Mouse (Mus musculus) naive thymus-derived CD4-positive, alpha-beta T cell, adult 2 months (primary cell): Measurements from ENCODE around the gene Opn4.

Experiments
- DNase-seq: peaks from one replicate; pipeline ENCODE4 v3.0.0-alpha.2; 2011; ENCODE audit warnings: low read depth

Gene Opn4

GRCm38 (mm10) chr14:34590743-34591675 is 8.9 kb downstream of the Opn4 start:
- DNase-seq = no peak

- DNase-seq = no peak
Observed at GRCm38 (mm10) chr14:34590017-34590570, 9.8 kb downstream of the Opn4 start.

GRCm38 (mm10) chr14:34589185-34589713 is 10.7 kb downstream of the Opn4 start:
- no peak for DNase-seq

GRCm38 (mm10) chr14:34588498-34588897 is 11.4 kb downstream of the Opn4 start, which contains the start of gene Ldb3:
TSS of gene Ldb3 (minus strand) at chr14:34588682.
- DNase-seq = no peak

GRCm38 (mm10) chr14:34588005-34588404 is 11.9 kb downstream of the Opn4 start:
- DNase-seq = no peak

- no peak for DNase-seq
Observed at GRCm38 (mm10) chr14:34586871-34587270, 13.1 kb downstream of the Opn4 start.

- no peak for DNase-seq
Observed at GRCm38 (mm10) chr14:34585358-34586105, 14.4 kb downstream of the Opn4 start.

- DNase-seq = no peak
Observed at GRCm38 (mm10) chr14:34582740-34583427, 17.1 kb downstream of the Opn4 start.

DNA sequence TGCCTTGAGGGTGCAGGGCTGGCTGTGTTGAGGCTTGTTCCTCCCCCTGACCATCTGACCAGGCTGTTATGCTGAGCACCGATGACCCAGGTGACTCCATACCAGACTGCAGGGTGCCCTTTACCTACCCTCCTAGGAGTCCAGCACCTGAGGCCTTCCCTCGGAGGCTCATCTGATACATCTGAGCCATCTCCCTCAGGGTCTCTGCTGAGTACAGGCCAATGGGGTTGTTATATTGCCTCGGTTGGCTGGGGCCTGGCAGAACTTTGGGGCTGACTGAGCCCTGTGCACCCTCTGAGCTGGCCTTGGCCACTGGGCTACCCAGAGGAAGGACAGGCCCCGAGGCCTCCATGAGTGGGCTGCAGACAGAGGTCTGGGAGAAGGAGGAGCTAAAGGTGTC is 23.1 kb downstream of the Opn4 start:
- no peak for DNase-seq

- DNase-seq = no peak
Observed at GRCm38 (mm10) chr14:34574068-34574467, 25.9 kb downstream of the Opn4 start.

DNA sequence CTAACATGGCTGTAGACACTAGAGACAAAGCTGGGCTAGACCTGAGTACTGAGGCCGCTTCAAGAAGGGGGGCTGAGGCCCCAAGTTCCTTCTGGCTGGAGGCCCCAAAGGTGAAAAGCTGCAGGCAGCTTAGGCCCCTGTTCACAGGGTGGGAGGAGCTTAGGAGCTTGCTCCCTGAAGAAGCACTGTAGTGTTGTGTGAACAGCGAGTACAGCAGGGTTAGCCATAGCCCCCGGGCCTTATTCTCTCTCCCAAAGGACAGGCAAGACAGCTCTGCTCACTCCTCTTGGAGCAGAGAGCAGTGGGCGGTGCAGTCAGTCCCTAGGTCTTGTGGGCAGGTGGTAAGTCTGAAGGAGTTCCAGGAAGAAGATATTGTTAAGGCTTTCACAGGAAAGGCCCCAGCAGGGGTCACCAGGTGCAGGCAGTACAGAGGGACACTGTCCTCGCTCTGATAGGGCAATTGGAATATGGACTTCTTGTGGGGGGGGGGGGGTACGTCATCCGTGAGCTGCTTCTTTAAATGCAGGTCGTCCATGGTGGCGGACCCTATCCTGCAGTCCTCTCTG is 26.5 kb downstream of the Opn4 start:
- DNase-seq = no peak

DNA sequence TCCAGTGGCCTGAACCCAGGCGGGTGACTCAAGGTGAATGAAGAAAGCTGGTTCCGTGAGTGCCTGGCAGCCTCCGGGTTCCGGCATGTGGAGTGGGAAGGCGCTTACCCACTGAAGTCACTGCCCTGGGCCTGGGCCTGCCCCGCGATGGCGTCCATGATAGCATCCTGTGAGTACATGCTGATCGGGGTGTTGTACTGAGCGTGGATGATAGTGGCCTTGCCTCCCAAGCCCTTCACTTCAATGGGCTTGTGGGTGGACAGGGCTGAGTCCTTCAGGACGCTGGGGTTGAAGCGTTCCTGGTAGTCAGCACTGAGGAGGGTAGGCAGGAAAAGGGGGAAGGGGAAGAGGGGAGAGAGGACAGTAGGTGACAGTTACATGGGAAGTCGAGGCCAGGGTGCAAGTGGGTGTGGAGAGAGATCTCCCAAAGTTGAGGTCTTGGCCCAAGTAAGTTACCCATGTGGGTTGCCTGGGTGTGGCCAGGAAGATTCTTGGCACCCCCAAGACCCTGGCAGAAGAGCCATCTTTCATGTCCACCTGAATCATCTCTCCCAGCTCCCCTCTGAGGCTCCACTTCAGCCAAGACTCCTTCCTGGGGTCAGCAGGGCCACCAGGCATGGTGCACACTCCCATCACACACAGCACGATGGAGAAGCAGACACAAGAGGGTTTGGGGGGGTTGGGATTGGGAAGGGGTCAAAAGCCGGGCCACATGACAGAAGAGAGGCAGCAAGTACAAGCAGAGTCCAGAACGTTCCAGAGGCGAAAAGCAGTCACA is 28.1 kb downstream of the Opn4 start:
- no peak for DNase-seq

GRCm38 (mm10) chr14:34570903-34571302 is 29.0 kb downstream of the Opn4 start:
- DNase-seq = no peak

GRCm38 (mm10) chr14:34570294-34570693 is 29.6 kb downstream of the Opn4 start:
- peak; percentile 68 for DNase-seq

DNA sequence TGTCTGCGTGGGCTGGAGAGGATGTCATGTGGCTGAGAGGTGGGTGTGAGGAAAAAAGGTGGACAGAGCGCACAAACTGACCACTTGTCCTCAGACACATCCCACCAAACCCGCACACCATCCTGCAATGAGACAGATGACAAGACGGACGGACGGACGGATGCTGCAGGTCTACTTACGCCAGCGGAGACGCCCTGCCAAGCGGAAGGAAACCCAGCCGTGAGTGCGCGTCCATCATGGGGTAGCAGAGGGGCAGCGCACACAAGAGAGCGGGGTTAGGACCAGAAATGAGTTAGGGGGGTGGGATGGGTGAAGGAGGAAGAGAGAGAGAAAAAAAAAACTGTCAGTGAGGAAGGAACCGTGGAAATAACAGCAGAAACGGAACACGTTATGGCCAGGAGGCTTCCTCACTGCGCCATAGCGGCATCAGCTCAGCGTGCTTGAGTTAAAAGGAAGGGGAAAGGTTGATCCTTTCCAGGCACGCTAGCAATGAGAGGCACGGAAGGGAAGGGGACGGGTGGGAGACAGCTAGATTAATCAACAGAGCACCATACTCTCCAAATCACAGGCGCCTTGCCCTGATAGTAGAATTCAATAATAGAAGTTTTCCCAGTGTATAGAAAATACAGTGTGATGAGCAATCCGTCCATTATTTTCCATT is 30.3 kb downstream of the Opn4 start:
- no peak for DNase-seq

GRCm38 (mm10) chr14:34568626-34569025 is 31.3 kb downstream of the Opn4 start:
- DNase-seq = no peak

DNA sequence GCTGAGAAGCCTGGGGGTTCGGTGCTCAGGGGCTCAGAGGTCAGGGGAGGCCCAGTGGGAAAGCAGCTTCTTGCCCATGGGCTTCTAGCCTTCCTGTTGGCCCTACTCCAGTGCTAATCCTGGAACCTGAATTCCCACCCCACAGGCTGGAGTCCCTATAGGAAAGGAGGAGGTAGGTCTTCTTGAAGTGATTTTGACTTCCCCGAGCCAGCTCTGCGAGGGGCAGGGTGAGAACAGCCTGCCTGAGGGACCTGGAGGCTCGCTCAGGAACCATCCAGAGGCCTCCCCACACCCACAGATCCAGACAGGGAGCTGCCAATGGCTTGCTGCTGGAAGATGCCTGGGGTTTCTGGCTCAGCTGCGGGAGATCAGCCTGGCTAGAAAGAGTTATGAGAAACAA is 32.2 kb downstream of the Opn4 start:
- no peak for DNase-seq

DNA sequence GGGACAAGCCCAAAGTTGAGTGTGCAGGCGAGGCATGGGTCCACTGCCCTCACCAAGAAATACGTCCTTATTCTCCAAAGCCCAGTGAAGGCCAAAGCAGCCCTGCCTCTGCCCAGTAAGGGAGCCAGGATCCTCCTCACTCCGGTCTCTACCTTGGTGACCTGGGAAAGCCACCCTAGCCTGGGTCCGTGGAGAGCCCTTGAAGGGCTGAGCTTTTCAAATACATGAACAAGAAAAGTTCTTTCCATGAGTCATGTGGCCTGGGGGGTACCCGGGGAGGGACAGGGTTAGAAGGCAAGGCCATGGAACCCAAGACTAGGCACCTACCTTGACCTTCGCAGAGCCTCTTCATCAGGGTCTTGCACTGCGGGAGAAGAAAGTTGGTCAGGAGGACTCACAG is 33.4 kb downstream of the Opn4 start:
- no peak for DNase-seq

DNA sequence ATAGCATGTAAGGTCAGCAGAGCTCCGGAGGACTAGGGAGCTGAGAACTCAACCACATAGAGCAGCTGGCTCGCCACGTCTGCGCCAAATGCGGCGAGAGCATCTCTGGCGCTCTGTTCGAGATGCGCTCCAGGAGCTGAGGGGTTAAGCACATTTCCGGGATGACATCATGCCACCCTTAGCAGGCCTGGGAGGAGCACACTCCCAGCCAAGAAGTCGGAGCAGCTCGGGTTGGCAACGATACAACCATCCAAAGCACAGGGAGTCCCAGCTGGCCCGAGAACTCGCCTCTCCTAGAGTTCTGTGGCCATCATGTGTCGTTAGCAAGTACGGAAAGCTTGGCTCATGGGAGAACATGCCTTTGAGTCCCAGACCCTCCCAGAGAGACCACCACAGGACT is 34.2 kb downstream of the Opn4 start:
- DNase-seq = no peak

GRCm38 (mm10) chr14:34564646-34565045 is 35.3 kb downstream of the Opn4 start:
- no peak for DNase-seq
